Mouse (Mus musculus) erythroblast, embryonic 14.5 days (primary cell): ENCODE results near the gene Col5a1.

Experiments
- GATA1 ChIP-seq: IDR thresholded peaks from 2 replicates; pipeline ENCODE4 v1.6.1; 2012; ENCODE audit warnings: low read length, inconsistent platforms, mixed read lengths
- TAL1 ChIP-seq: IDR thresholded peaks from 3 replicates; pipeline ENCODE4 v1.6.1; 2012; ENCODE audit warnings: low read length, inconsistent platforms, mixed read lengths

DNA sequence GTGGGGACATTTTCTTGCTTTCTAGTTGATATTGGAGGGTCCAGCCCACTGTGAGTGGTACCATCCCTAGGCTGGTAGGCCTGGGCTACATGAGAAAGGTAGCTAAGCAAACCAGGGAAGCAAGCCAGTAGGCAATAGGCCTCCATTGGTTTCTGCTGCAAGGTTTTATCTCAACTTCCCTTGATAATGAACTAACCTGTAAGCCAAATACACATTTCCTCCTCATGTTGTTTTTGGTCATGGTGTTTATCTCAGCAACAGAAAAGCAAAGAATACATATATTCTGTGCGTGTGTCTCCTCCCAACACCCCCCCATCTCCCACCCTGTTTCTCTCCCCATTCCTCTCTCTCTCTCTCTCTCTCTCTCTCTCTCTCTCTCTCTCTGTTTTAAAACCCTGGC lies 173.7 kb downstream of the Col5a1 start:
- TF ChIP-seq GATA1 (no peak), TAL1 (no peak)
